Mouse (Mus musculus): Measurements from ENCODE around the gene Rif1. TPM values are rescaled to one million over a fixed set of nuclear protein-coding genes. Genes with fewer than 3 reads are reported as not detected.

The Rif1 gene
- polyA plus RNA-seq, 2 experiments, result 25.6 to 45.2 TPM

GRCm38 (mm10) chr2:52042132-52042531 lies 30.5 kb upstream of the Rif1 start:
- no peak overlapping the region for H3K4me2 ChIP-seq (replicated peaks; ENCODE audit: low read depth, low read length, severe bottlenecking)
- no peaks in the 10 kb centered on the region for H3K27me3 ChIP-seq (ENCODE audit: control insufficient read depth, insufficient read depth, low read length)
- WGBS, result 55% methylated on average over 3 of the region's 3 CpGs
- H3K27ac ChIP-seq (replicated peaks; ENCODE audit: low read depth, low read length), result no peak overlapping the region
- DNase-seq (ENCODE audit: low spot score) (no peak), ATAC-seq (ENCODE audit: low FRiP score, low read depth) (no peak)
- peaks cover 33% of the 10 kb centered on the region for H3K36me3 ChIP-seq (ENCODE audit: control insufficient read depth, insufficient read depth, low read length)
- no peak overlapping the region for H3K4me3 ChIP-seq (replicated peaks; ENCODE audit: low read length)
- no peak for TF ChIP-seq POLR2A (IDR thresholded peaks at IDR 0.05; ENCODE audit: borderline replicate concordance, extremely low read depth, insufficient read depth, insufficient read length)
- H3K9me3 ChIP-seq (ENCODE audit: control insufficient read depth, low read length), result no peaks in the 10 kb centered on the region
- H3K4me1 ChIP-seq (ENCODE audit: control insufficient read depth, insufficient read depth, low read length), result peaks cover 19% of the 10 kb centered on the region
- H3K9ac ChIP-seq (ENCODE audit: low read depth, low read length, severe bottlenecking), result no peak overlapping the region

GRCm38 (mm10) chr2:52042714-52043113 lies 29.9 kb upstream of the Rif1 start:
- H3K9me3 ChIP-seq (ENCODE audit: control insufficient read depth, low read length), result no peaks in the 10 kb centered on the region
- WGBS, result 76% methylated on average over 5 of the region's 5 CpGs
- H3K4me3 ChIP-seq (replicated peaks; ENCODE audit: low read length), result no peak overlapping the region
- TF ChIP-seq POLR2A (IDR thresholded peaks at IDR 0.05; ENCODE audit: borderline replicate concordance, extremely low read depth, insufficient read depth, insufficient read length), result no peak
- H3K9ac ChIP-seq (ENCODE audit: low read depth, low read length, severe bottlenecking), result no peak overlapping the region
- no peak overlapping the region for H3K4me2 ChIP-seq (replicated peaks; ENCODE audit: low read depth, low read length, severe bottlenecking)
- ATAC-seq (ENCODE audit: low FRiP score, low read depth) (no peak), DNase-seq (ENCODE audit: low spot score) (no peak)
- peaks cover 38% of the 10 kb centered on the region for H3K36me3 ChIP-seq (ENCODE audit: control insufficient read depth, insufficient read depth, low read length)
- peaks cover 16% of the 10 kb centered on the region for H3K4me1 ChIP-seq (ENCODE audit: control insufficient read depth, insufficient read depth, low read length)
- H3K27me3 ChIP-seq (ENCODE audit: control insufficient read depth, insufficient read depth, low read length), result no peaks in the 10 kb centered on the region
- H3K27ac ChIP-seq (replicated peaks; ENCODE audit: low read depth, low read length), result no peak overlapping the region

- Histone ChIP-seq H3K27me3 (ENCODE audit: control insufficient read depth, insufficient read depth, low read length) (no peaks in the 10 kb centered on the region), H3K9ac (ENCODE audit: low read depth, low read length, severe bottlenecking) (no peak overlapping the region), H3K27ac (replicated peaks; ENCODE audit: low read depth, low read length) (no peak overlapping the region), H3K9me3 (ENCODE audit: control insufficient read depth, low read length) (no peaks in the 10 kb centered on the region), H3K4me2 (replicated peaks; ENCODE audit: low read depth, low read length, severe bottlenecking) (no peak overlapping the region), H3K4me3 (replicated peaks; ENCODE audit: low read length) (no peak overlapping the region), H3K4me1 (ENCODE audit: control insufficient read depth, insufficient read depth, low read length) (peaks cover 16% of the 10 kb centered on the region), H3K36me3 (ENCODE audit: control insufficient read depth, insufficient read depth, low read length) (peaks cover 44% of the 10 kb centered on the region)
- no peak for ATAC-seq (ENCODE audit: low FRiP score, low read depth)
- peak; percentile 34 for DNase-seq (ENCODE audit: low spot score)
- WGBS, result 71% methylated on average over 11 of the region's 11 CpGs
- TF ChIP-seq POLR2A (IDR thresholded peaks at IDR 0.05; ENCODE audit: borderline replicate concordance, extremely low read depth, insufficient read depth, insufficient read length), result no peak
Measured at GRCm38 (mm10) chr2:52043485-52043884, 29.1 kb upstream of the Rif1 start.

- no peak for TF ChIP-seq POLR2A (IDR thresholded peaks at IDR 0.05; ENCODE audit: borderline replicate concordance, extremely low read depth, insufficient read depth, insufficient read length)
- DNase-seq (ENCODE audit: low spot score) (no peak), ATAC-seq (ENCODE audit: low FRiP score, low read depth) (no peak)
- peaks cover 68% of the 10 kb centered on the region for H3K36me3 ChIP-seq (ENCODE audit: control insufficient read depth, insufficient read depth, low read length)
- no peaks in the 10 kb centered on the region for H3K27me3 ChIP-seq (ENCODE audit: control insufficient read depth, insufficient read depth, low read length)
- no peak overlapping the region for H3K27ac ChIP-seq (replicated peaks; ENCODE audit: low read depth, low read length)
- H3K4me1 ChIP-seq (ENCODE audit: control insufficient read depth, insufficient read depth, low read length), result 0 out of 2 replicates have a peak, but pooled peaks cover 6% of the 10 kb centered on the region
- H3K9me3 ChIP-seq (ENCODE audit: control insufficient read depth, low read length), result no peaks in the 10 kb centered on the region
- no peak overlapping the region for H3K4me2 ChIP-seq (replicated peaks; ENCODE audit: low read depth, low read length, severe bottlenecking)
- no peak overlapping the region for H3K4me3 ChIP-seq (replicated peaks; ENCODE audit: low read length)
- 73% methylated on average over 5 of the region's 5 CpGs for WGBS
- H3K9ac ChIP-seq (ENCODE audit: low read depth, low read length, severe bottlenecking), result no peak overlapping the region
Measured at GRCm38 (mm10) chr2:52046032-52046431, 26.6 kb upstream of the Rif1 start.

GRCm38 (mm10) chr2:52050823-52051222 lies 21.8 kb upstream of the Rif1 start:
- no peak for DNase-seq (ENCODE audit: low spot score)
- Histone ChIP-seq H3K9ac (ENCODE audit: low read depth, low read length, severe bottlenecking) (no peak overlapping the region), H3K27ac (replicated peaks; ENCODE audit: low read depth, low read length) (no peak overlapping the region), H3K4me1 (ENCODE audit: control insufficient read depth, insufficient read depth, low read length) (no peaks in the 10 kb centered on the region), H3K9me3 (ENCODE audit: control insufficient read depth, low read length) (no peaks in the 10 kb centered on the region), H3K27me3 (ENCODE audit: control insufficient read depth, insufficient read depth, low read length) (no peaks in the 10 kb centered on the region), H3K4me2 (replicated peaks; ENCODE audit: low read depth, low read length, severe bottlenecking) (no peak overlapping the region), H3K4me3 (replicated peaks; ENCODE audit: low read length) (no peak overlapping the region), H3K36me3 (ENCODE audit: control insufficient read depth, insufficient read depth, low read length) (peaks cover 82% of the 10 kb centered on the region)
- no peak for ATAC-seq (ENCODE audit: low FRiP score, low read depth)
- WGBS, result 97% methylated on average over 11 of the region's 11 CpGs
- no peak for TF ChIP-seq POLR2A (IDR thresholded peaks at IDR 0.05; ENCODE audit: borderline replicate concordance, extremely low read depth, insufficient read depth, insufficient read length)

GRCm38 (mm10) chr2:52052335-52052734 lies 20.3 kb upstream of the Rif1 start:
- H3K27ac ChIP-seq (replicated peaks; ENCODE audit: low read depth, low read length), result no peak overlapping the region
- no peak overlapping the region for H3K9ac ChIP-seq (ENCODE audit: low read depth, low read length, severe bottlenecking)
- no peak for TF ChIP-seq POLR2A (IDR thresholded peaks at IDR 0.05; ENCODE audit: borderline replicate concordance, extremely low read depth, insufficient read depth, insufficient read length)
- no peaks in the 10 kb centered on the region for H3K9me3 ChIP-seq (ENCODE audit: control insufficient read depth, low read length)
- H3K4me1 ChIP-seq (ENCODE audit: control insufficient read depth, insufficient read depth, low read length), result no peaks in the 10 kb centered on the region
- WGBS, result 83% methylated on average over 4 of the region's 4 CpGs
- H3K4me3 ChIP-seq (replicated peaks; ENCODE audit: low read length), result no peak overlapping the region
- H3K4me2 ChIP-seq (replicated peaks; ENCODE audit: low read depth, low read length, severe bottlenecking), result no peak overlapping the region
- H3K36me3 ChIP-seq (ENCODE audit: control insufficient read depth, insufficient read depth, low read length), result peaks cover 67% of the 10 kb centered on the region
- DNase-seq (ENCODE audit: low spot score), result no peak
- ATAC-seq (ENCODE audit: low FRiP score, low read depth), result no peak
- no peaks in the 10 kb centered on the region for H3K27me3 ChIP-seq (ENCODE audit: control insufficient read depth, insufficient read depth, low read length)
